In genomic region chr5:146993509-146993908, GRCm38 (mm10) we compare ENCODE assay signal across 11 mouse cellular contexts. TPM values are rescaled to one million over a fixed set of nuclear protein-coding genes. Genes with fewer than 3 reads are reported as not detected.
DNase-seq lines count a peak whose midpoint lies in the region; ATAC-seq and TF ChIP-seq lines count a peak whose summit lies in the region.
"Had no signal": no experiment of that assay in that cellular context is flagged by ENCODE, and none has a peak within 500 bp of the region (broad histone marks: within the 10 kb centered on the region; RNA-seq: fewer than 3 reads in every experiment).

No protein-coding gene starts in this region.

- H3K79me3 ChIP-seq in C2C12 (ENCODE audit: low read depth) = no peaks in the 10 kb centered on the region

- no peak overlapping the region for H3K4me2 ChIP-seq in heart, embryonic 11.5 days
- H3K4me2 ChIP-seq: liver, embryonic 13.5 days had no signal

- DNase-seq in heart, adult 8-10 months (ENCODE audit: low spot score) = peak; percentile 42
- DNase-seq in adrenal gland, adult 8-10 months = peak; percentile 59
- DNase-seq in heart, adult 9 months (ENCODE audit: low spot score in 2 of 2) = peak; percentile 36 to 75
- DNase-seq in frontal cortex, postnatal 10 days (ENCODE audit: low spot score in 2 of 2) = no peak
- no peak for DNase-seq in left cerebral cortex, adult 18-20 months (ENCODE audit: low spot score in 2 of 2)
- no peak for DNase-seq in ovary, postnatal 36 days (ENCODE audit: low spot score)
- DNase-seq: kidney, adult 11 months; liver, embryonic 13.5 days had no signal

- TF ChIP-seq CTCF in C2C12 (IDR thresholded peaks at IDR 0.05; ENCODE audit: control insufficient read depth, insufficient read depth, insufficient read length) = no peak

- no peaks in the 10 kb centered on the region for H3K36me3 ChIP-seq in heart, embryonic 11.5 days (ENCODE audit: control insufficient read depth, insufficient read depth, low read length)
- no peaks in the 10 kb centered on the region for H3K36me3 ChIP-seq in C2C12 (ENCODE audit: control insufficient read depth, insufficient read depth)
- H3K36me3 ChIP-seq: liver, embryonic 13.5 days had no signal

- H3K4me3 ChIP-seq in heart, embryonic 11.5 days (ENCODE audit: low read depth, low read length) = no peak overlapping the region
- H3K4me3 ChIP-seq in C2C12 (ENCODE audit: insufficient read depth, poor library complexity, severe bottlenecking) = peak overlapping the region; percentile 14
- H3K4me3 ChIP-seq: left cerebral cortex, adult 2 months; liver, embryonic 13.5 days had no signal

- ATAC-seq in heart, embryonic 11.5 days (replicated peaks; ENCODE audit: insufficient number of reproducible peaks, low FRiP score, low TSS enrichment) = no peak

- H3K9ac ChIP-seq in heart, embryonic 11.5 days (ENCODE audit: low read depth, low read length) = no peak overlapping the region
- H3K9ac ChIP-seq: liver, embryonic 13.5 days had no signal

- no peaks in the 10 kb centered on the region for H3K79me2 ChIP-seq in C2C12 (ENCODE audit: control insufficient read depth, insufficient read depth)

- no peak overlapping the region for H3ac ChIP-seq in C2C12 (ENCODE audit: control insufficient read depth, insufficient read length, low read depth)

- no peaks in the 10 kb centered on the region for H3K9me3 ChIP-seq in heart, embryonic 11.5 days (replicated peaks; ENCODE audit: control insufficient read depth, low read length)
- H3K9me3 ChIP-seq: liver, embryonic 13.5 days had no signal

- 74% methylated on average over 8 of the region's 8 CpGs for WGBS in heart, embryonic 11.5 days (ENCODE audit: insufficient replicate concordance)

- H3K27me3 ChIP-seq in heart, embryonic 11.5 days (ENCODE audit: control insufficient read depth, insufficient read depth, low read length) = no peaks in the 10 kb centered on the region
- no peaks in the 10 kb centered on the region for H3K27me3 ChIP-seq in C2C12 (ENCODE audit: control insufficient read depth, insufficient read depth, insufficient read length)
- H3K27me3 ChIP-seq: liver, embryonic 13.5 days had no signal

- H3K27ac ChIP-seq in heart, embryonic 11.5 days (ENCODE audit: low read depth, low read length) = no peak overlapping the region
- H3K27ac ChIP-seq: left cerebral cortex, adult 2 months; liver, embryonic 13.5 days had no signal

- peaks cover 3% of the 10 kb centered on the region; the same call in 1 of the 2 replicates for H3K4me1 ChIP-seq in heart, embryonic 11.5 days (ENCODE audit: control insufficient read depth, insufficient read depth, low read length)
- H3K4me1 ChIP-seq: liver, embryonic 13.5 days had no signal

TF ChIP-seq in C2C12, 6 proteins besides CTCF, POLR2A, EP300 and RAD21:
- no peak for TF ChIP-seq CEBPB (IDR thresholded peaks at IDR 0.05; ENCODE audit: low read depth)
- no peak for TF ChIP-seq MYOD1 (IDR thresholded peaks at IDR 0.05; ENCODE audit: control insufficient read depth, insufficient read length, low read depth)
- no peak for TF ChIP-seq USF1 (IDR thresholded peaks at IDR 0.05; ENCODE audit: low read depth)
- TF ChIP-seq MAX (IDR thresholded peaks at IDR 0.05) = peak; percentile 35
- TF ChIP-seq FOSL1 (IDR thresholded peaks at IDR 0.05; ENCODE audit: insufficient read depth, low read length, poor library complexity, severe bottlenecking) = peak; percentile 21
- TF ChIP-seq MYOG (IDR thresholded peaks at IDR 0.05; ENCODE audit: control insufficient read depth, extremely low read depth, insufficient read length) = no peak
TF ChIP-seq in C2C12: peak in this region for 2.

RNA-seq across cellular contexts. Expression of gene Mtif3, which starts 29.9 kb away (rescaled TPM):
- 10 to 100 TPM; 26.8 to 38.0 (median 31.5) TPM for total RNA-seq in heart, adult 8-10 months (2022)
- 20.7 and 23.0 TPM in 2 replicates for polyA plus RNA-seq in heart, embryonic 11.5 days (2014; fragmentation: Nextera tagmentation; extraction: Ambion mirVana)
- 17.1 TPM for polyA plus RNA-seq in C2C12 (2012; fragmentation: generic; extraction: Trizol)
- 10 to 100 TPM; 30.6 to 38.0 (median 34.2) TPM for total RNA-seq in adrenal gland, adult 8-10 months (2022)
- total RNA-seq in left cerebral cortex, adult 18-20 months (2021) = 10 to 100 TPM; 20.9 to 25.4 TPM

RNA-seq across cellular contexts. Expression of gene Gtf3a, which starts 45.1 kb away (rescaled TPM):
- total RNA-seq in heart, adult 8-10 months (2022) = 10 to 100 TPM; 15.8 to 22.6 (median 19.9) TPM
- polyA plus RNA-seq in heart, embryonic 11.5 days (2014; fragmentation: Nextera tagmentation; extraction: Ambion mirVana) = 89.2 and 98.6 TPM in 2 replicates
- polyA plus RNA-seq in C2C12 (2012; fragmentation: generic; extraction: Trizol) = 96.4 TPM
- total RNA-seq in adrenal gland, adult 8-10 months (2022) = 10 to 100 TPM; 24.8 to 30.4 (median 28.6) TPM
- total RNA-seq in left cerebral cortex, adult 18-20 months (2021) = 10 to 100 TPM; 24.4 to 25.7 TPM

Comparison
In these comparisons a context has a peak if more than half of its experiments do, and no peak if none do; other contexts are left out.
1. DNase-seq: peak in heart, adult 8-10 months (single experiment), adrenal gland, adult 8-10 months (single experiment) and heart, adult 9 months (2 of 2); none in frontal cortex, postnatal 10 days (0 of 2), left cerebral cortex, adult 18-20 months (0 of 2) and ovary, postnatal 36 days (single experiment).